Mouse (Mus musculus): ENCODE results near the gene Lrrc23. TPM values are rescaled to one million over a fixed set of nuclear protein-coding genes. Genes with fewer than 3 reads are reported as not detected.
"Not testable (repeated sequence)": the region's sequence is repeated elsewhere in the genome, so short reads cannot be mapped to it uniquely, and the experiment has no call there.

Lrrc23 gene
- polyA plus RNA-seq, 1 experiment from 2014 or later, result 0.36 TPM

DNA sequence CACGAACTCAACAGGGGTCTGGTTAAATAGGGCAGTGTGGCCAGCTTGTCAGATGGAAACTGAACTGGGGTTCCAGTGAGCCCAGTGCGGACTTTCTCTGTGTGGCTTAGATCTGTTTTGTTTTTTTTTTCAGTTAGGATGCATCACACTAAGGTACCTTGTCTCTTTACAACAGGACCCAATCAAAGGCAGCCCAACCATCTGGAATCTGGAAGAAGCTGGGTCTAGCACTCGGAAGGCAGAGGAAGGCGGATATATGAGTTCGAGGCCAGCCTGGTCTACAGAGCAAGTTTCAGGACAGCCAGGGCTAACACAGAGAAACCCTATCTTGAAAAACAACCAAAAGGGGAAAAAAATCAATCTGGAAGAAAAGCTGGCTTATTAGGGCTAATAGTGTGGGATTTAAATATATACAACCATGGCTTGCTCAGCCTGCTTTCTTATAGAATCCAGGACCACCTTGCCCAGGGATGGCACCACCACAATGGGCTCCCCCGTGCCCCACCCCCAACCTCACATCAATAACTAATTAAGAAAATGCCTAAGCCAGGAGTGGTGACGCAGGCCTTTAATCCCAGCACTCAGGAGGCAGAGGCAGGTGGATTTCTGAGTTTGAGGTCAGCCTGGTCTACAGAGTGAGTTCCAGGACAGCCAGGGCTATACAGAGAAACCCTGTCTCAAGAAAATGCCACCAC, 27.1 kb upstream of the Lrrc23 start:
- Histone ChIP-seq H3K4me3 (peak overlapping the region; percentile 51), H3K9ac (no peak overlapping the region), H3K4me2 (peak overlapping the region; percentile 70), H3K36me3 (peaks cover 15% of the 10 kb centered on the region), H3K9me3 (no peaks in the 10 kb centered on the region), H3K4me1 (peaks cover 41% of the 10 kb centered on the region), H3K27me3 (no peaks in the 10 kb centered on the region), H3K27ac (peak overlapping the region; percentile 94)
- no peak for ATAC-seq (ENCODE audit: insufficient number of reproducible peaks, low FRiP score, low TSS enrichment, low read depth)
- 69% methylated on average over 7 of the region's 7 CpGs for WGBS

- H3K27me3 ChIP-seq, result no peaks in the 10 kb centered on the region
- peak overlapping the region; percentile 70 for H3K4me2 ChIP-seq
- 2% methylated on average over 34 of the region's 34 CpGs for WGBS
- H3K9ac ChIP-seq, result 0 out of 2 replicates have a peak overlapping the region, but pooled peaks have one; percentile 35
- H3K9me3 ChIP-seq, result no peaks in the 10 kb centered on the region
- H3K4me3 ChIP-seq, result peak overlapping the region; percentile 51
- H3K27ac ChIP-seq, result peak overlapping the region; percentile 94
- peak; percentile 81 for ATAC-seq (ENCODE audit: insufficient number of reproducible peaks, low FRiP score, low TSS enrichment, low read depth)
- H3K36me3 ChIP-seq, result peaks cover 7% of the 10 kb centered on the region
- peaks cover 37% of the 10 kb centered on the region for H3K4me1 ChIP-seq
These were observed 26.1 kb upstream of the Lrrc23 start for GRCm38 (mm10) chr6:124805341-124806321.

- Histone ChIP-seq H3K4me1 (peaks cover 27% of the 10 kb centered on the region), H3K9me3 (no peaks in the 10 kb centered on the region), H3K4me3 (no peak overlapping the region), H3K27me3 (no peaks in the 10 kb centered on the region), H3K27ac (no peak overlapping the region), H3K36me3 (no peaks in the 10 kb centered on the region), H3K9ac (no peak overlapping the region), H3K4me2 (no peak overlapping the region)
- ATAC-seq (ENCODE audit: insufficient number of reproducible peaks, low FRiP score, low TSS enrichment, low read depth), result no peak
- WGBS, result 77% methylated on average over 3 of the region's 3 CpGs
These were observed 24.8 kb upstream of the Lrrc23 start for GRCm38 (mm10) chr6:124804341-124804740.

- H3K9me3 ChIP-seq; ATAC-seq (ENCODE audit: insufficient number of reproducible peaks, low FRiP score, low TSS enrichment, low read depth); H3K4me2 ChIP-seq; H3K27me3 ChIP-seq; H3K27ac ChIP-seq; H3K4me3 ChIP-seq; H3K9ac ChIP-seq; H3K36me3 ChIP-seq: not testable (repeated sequence)
- peaks cover 21% of the 10 kb centered on the region for H3K4me1 ChIP-seq
- 93% methylated on average over 4 of the region's 4 CpGs for WGBS
These were observed 24.2 kb upstream of the Lrrc23 start for GRCm38 (mm10) chr6:124803691-124804090.

DNA sequence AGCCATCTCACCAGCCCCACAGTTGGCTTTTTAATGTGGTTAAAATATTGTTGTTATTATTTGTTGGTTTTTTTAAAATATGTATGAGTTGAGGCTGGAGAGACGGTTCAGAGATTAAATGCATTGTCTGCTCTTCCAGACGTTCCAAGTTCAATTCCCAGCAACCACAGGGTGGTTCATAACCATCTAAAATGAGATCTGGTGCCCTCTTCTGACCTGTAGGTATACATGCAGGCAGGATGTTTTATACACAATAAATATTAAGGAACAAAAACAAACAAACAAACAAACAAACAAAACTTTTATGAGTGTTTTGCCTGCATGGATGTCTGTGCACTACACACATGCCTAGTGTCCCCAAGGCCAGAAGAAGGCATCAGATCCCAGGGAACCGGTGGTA, 23.5 kb upstream of the Lrrc23 start:
- no peak overlapping the region for H3K4me2 ChIP-seq
- H3K27me3 ChIP-seq, result no peaks in the 10 kb centered on the region
- H3K4me3 ChIP-seq, result no peak overlapping the region
- H3K4me1 ChIP-seq, result peaks cover 18% of the 10 kb centered on the region
- no peaks in the 10 kb centered on the region for H3K9me3 ChIP-seq
- WGBS, result 75% methylated on average over 3 of the region's 3 CpGs
- no peak for ATAC-seq (ENCODE audit: insufficient number of reproducible peaks, low FRiP score, low TSS enrichment, low read depth)
- no peak overlapping the region for H3K9ac ChIP-seq
- H3K36me3 ChIP-seq, result no peaks in the 10 kb centered on the region
- no peak overlapping the region for H3K27ac ChIP-seq

- H3K4me3 ChIP-seq; H3K27me3 ChIP-seq; H3K9ac ChIP-seq; H3K9me3 ChIP-seq; H3K36me3 ChIP-seq; H3K4me2 ChIP-seq; ATAC-seq (ENCODE audit: insufficient number of reproducible peaks, low FRiP score, low TSS enrichment, low read depth); H3K27ac ChIP-seq: not testable (repeated sequence)
- WGBS, result 18% methylated on average over 6 of the region's 9 CpGs
- H3K4me1 ChIP-seq, result peaks cover 17% of the 10 kb centered on the region
These were observed 22.9 kb upstream of the Lrrc23 start for GRCm38 (mm10) chr6:124802400-124802799.

GRCm38 (mm10) chr6:124796200-124796599, 16.7 kb upstream of the Lrrc23 start:
- 71% methylated on average over 2 of the region's 2 CpGs for WGBS
- Histone ChIP-seq H3K4me3 (no peak overlapping the region), H3K36me3 (no peaks in the 10 kb centered on the region), H3K9me3 (no peaks in the 10 kb centered on the region), H3K4me2 (no peak overlapping the region), H3K4me1 (no peaks in the 10 kb centered on the region), H3K9ac (no peak overlapping the region), H3K27ac (no peak overlapping the region), H3K27me3 (no peaks in the 10 kb centered on the region)
- ATAC-seq (ENCODE audit: insufficient number of reproducible peaks, low FRiP score, low TSS enrichment, low read depth), result no peak

DNA sequence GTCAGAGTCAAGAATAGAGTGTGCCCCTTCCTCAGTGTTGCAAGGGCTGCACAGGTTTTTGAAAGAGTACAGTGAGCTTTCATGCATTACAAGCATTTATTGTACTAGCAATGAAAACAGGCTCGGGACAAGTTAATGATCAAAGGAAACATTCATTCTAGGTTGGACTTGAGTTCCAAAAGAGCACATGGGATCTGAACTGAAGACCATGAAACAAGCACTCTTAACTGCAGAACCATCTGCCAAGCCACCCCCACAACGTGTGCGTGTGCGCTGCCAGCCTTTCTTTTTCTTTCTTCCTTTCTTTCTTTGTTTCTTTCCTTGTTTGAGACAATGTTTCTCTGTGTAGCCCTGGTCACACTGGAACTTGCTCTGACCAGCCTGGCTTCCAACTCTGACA, 16.3 kb upstream of the Lrrc23 start:
- 67% methylated on average over 4 of the region's 4 CpGs for WGBS
- Histone ChIP-seq H3K36me3 (no peaks in the 10 kb centered on the region), H3K4me1 (no peaks in the 10 kb centered on the region), H3K9me3 (no peaks in the 10 kb centered on the region), H3K27ac (no peak overlapping the region), H3K4me3 (no peak overlapping the region), H3K9ac (no peak overlapping the region), H3K4me2 (no peak overlapping the region), H3K27me3 (no peaks in the 10 kb centered on the region)
- no peak for ATAC-seq (ENCODE audit: insufficient number of reproducible peaks, low FRiP score, low TSS enrichment, low read depth)

DNA sequence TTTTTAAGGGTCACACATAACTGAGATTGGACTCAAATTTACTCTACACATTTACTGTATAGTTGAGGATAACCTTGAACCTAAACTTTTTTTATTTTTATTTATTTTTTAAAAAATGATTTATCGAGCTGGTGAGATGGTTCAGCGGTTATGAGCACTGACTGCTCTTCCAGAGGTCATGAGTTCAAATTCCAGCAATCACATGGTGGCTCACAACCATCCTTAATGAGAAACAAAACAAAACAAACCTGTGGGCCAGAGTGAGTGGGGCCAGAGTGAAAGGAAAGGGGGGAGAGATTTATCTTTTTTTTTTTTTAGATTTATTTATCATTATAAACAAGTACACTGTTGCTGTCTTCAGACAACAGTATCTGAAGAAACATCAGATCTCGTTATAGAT, 12.4 kb upstream of the Lrrc23 start:
- H3K9ac ChIP-seq, result no peak overlapping the region
- 90% methylated on average over 3 of the region's 3 CpGs for WGBS
- ATAC-seq (ENCODE audit: insufficient number of reproducible peaks, low FRiP score, low TSS enrichment, low read depth), result no peak
- no peaks in the 10 kb centered on the region for H3K36me3 ChIP-seq
- no peak overlapping the region for H3K4me3 ChIP-seq
- no peaks in the 10 kb centered on the region for H3K9me3 ChIP-seq
- no peak overlapping the region for H3K27ac ChIP-seq
- no peaks in the 10 kb centered on the region for H3K4me1 ChIP-seq
- no peak overlapping the region for H3K4me2 ChIP-seq
- no peaks in the 10 kb centered on the region for H3K27me3 ChIP-seq

DNA sequence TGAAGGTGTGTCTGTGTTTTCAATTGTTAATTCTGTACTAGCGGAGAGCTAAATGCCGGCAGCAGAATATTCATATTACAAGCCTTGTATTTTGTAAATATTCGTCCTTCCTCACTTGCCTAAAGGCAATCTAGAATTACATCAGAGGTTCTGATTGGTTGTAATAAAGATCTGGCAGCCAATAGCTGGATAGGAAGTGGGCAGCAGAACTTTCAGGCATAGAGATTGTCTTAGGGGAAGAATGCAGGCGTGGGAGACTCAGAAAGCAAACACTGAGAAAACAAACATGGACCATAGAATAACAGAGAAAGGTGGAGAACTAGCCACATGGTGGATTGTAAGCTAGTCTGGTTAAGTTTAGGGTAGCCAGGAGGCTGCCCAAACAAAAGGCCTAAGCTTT, 10.6 kb upstream of the Lrrc23 start:
- Histone ChIP-seq H3K4me3 (no peak overlapping the region), H3K4me2 (no peak overlapping the region), H3K27ac (no peak overlapping the region), H3K27me3 (no peaks in the 10 kb centered on the region), H3K4me1 (no peaks in the 10 kb centered on the region), H3K9me3 (no peaks in the 10 kb centered on the region), H3K36me3 (no peaks in the 10 kb centered on the region), H3K9ac (no peak overlapping the region)
- ATAC-seq (ENCODE audit: insufficient number of reproducible peaks, low FRiP score, low TSS enrichment, low read depth), result no peak
- 51% methylated on average over 4 of the region's 4 CpGs for WGBS

GRCm38 (mm10) chr6:124789519-124789918, 10.0 kb upstream of the Lrrc23 start:
- H3K9me3 ChIP-seq, result no peaks in the 10 kb centered on the region
- WGBS, result 90% methylated on average over 4 of the region's 4 CpGs
- H3K9ac ChIP-seq, result no peak overlapping the region
- no peak overlapping the region for H3K4me3 ChIP-seq
- no peaks in the 10 kb centered on the region for H3K36me3 ChIP-seq
- no peak overlapping the region for H3K27ac ChIP-seq
- no peak overlapping the region for H3K4me2 ChIP-seq
- no peaks in the 10 kb centered on the region for H3K4me1 ChIP-seq
- no peaks in the 10 kb centered on the region for H3K27me3 ChIP-seq
- no peak for ATAC-seq (ENCODE audit: insufficient number of reproducible peaks, low FRiP score, low TSS enrichment, low read depth)

DNA sequence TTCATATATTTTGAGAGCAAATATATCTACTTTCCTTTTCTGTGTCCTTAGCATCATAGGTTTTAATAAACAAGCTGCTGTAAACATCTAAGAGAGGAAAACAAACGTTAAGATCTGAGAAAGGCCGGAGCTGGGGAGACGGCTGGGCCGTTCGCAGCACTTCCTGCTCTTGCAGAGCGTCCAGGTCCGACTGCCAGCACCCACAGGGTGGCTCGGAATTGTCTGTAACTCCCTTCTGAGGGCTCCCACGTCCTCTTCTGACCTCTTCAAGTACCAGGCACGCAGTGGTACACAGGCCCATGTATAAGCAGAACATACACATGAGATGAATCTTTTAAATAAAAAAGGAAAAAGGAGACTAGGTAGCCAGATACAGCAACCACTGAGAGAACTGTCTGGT, 8.2 kb upstream of the Lrrc23 start:
- H3K4me1 ChIP-seq, result 0 out of 2 replicates have a peak, but pooled peaks cover under 1% of the 10 kb centered on the region
- no peaks in the 10 kb centered on the region for H3K36me3 ChIP-seq
- H3K9me3 ChIP-seq, result no peaks in the 10 kb centered on the region
- no peak for ATAC-seq (ENCODE audit: insufficient number of reproducible peaks, low FRiP score, low TSS enrichment, low read depth)
- H3K4me3 ChIP-seq, result no peak overlapping the region
- no peaks in the 10 kb centered on the region for H3K27me3 ChIP-seq
- H3K4me2 ChIP-seq, result no peak overlapping the region
- no peak overlapping the region for H3K27ac ChIP-seq
- no peak overlapping the region for H3K9ac ChIP-seq
- 76% methylated on average over 10 of the region's 10 CpGs for WGBS
